Mouse (Mus musculus): Measurements from ENCODE around the gene Gm45837. TPM values are rescaled to one million over a fixed set of nuclear protein-coding genes. Genes with fewer than 3 reads are reported as not detected.
A peak's percentile ranks its signal among the peaks of the same experiment; 100 is the strongest.

Gene Gm45837
- polyA plus RNA-seq, 1 experiment = 0.55 TPM

DNA sequence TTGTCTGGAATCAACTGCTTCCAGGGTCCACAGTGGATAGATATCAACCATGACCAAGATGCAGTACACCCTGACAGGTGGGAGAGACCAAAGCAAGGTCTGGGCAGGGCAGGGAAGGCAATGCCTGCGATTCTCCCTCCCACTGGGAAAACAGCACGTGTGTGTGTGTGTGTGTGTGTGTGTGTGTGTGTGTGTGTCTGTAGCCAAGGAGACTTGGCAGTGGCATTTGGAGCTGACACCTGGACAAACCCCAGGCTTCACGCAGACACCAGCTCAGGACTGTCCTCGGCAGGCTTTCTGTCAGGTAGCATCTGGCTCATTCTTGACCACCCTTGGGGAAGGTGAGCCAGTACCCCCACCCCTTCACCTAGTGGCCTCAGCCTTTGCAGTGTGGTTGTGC lies 69.2 kb downstream of the Gm45837 start:
- Histone ChIP-seq H3K4me3 (no peak overlapping the region), H3K27me3 (ENCODE audit: control insufficient read depth, insufficient read depth, insufficient read length) (no peaks in the 10 kb centered on the region), H3K4me2 (ENCODE audit: low read depth) (no peak overlapping the region), H3ac (ENCODE audit: control insufficient read depth, insufficient read length) (no peak overlapping the region), H3K36me3 (ENCODE audit: control insufficient read depth, insufficient read depth) (no peaks in the 10 kb centered on the region), H3K79me2 (ENCODE audit: control insufficient read depth, insufficient read depth) (no peaks in the 10 kb centered on the region)
- TF ChIP-seq MYOD1 (IDR thresholded peaks at IDR 0.05; ENCODE audit: control insufficient read depth in 1 of 3, insufficient read length in 2 of 3, low read depth in 2 of 3) = no peak
- no peak for TF ChIP-seq POLR2AphosphoS2 (IDR thresholded peaks at IDR 0.05; ENCODE audit: insufficient read length, low read depth)
- no peak for TF ChIP-seq POLR2A (IDR thresholded peaks at IDR 0.05; ENCODE audit: insufficient read length, low read depth)
- TF ChIP-seq TCF12 (IDR thresholded peaks at IDR 0.05; ENCODE audit: insufficient read depth, poor library complexity, severe bottlenecking) = no peak
- no peak for TF ChIP-seq E2F4 (IDR thresholded peaks at IDR 0.05; ENCODE audit: insufficient read depth)
- TF ChIP-seq SRF (IDR thresholded peaks at IDR 0.05; ENCODE audit: control insufficient read depth, insufficient read length, low read depth) = no peak
- no peak for TF ChIP-seq CEBPB (IDR thresholded peaks at IDR 0.05; ENCODE audit: insufficient read depth, poor library complexity, severe bottlenecking)
- TF ChIP-seq MYOG (IDR thresholded peaks at IDR 0.05; ENCODE audit: control insufficient read depth in 1 of 3, insufficient read depth in 1 of 3, insufficient read length in 2 of 3, low read depth in 2 of 3) = no peak
- TF ChIP-seq REST (IDR thresholded peaks at IDR 0.05; ENCODE audit: insufficient read depth, insufficient read length) = no peak
- no peak for TF ChIP-seq TCF3 (IDR thresholded peaks at IDR 0.05; ENCODE audit: insufficient read length, low read depth)
- TF ChIP-seq USF1 (IDR thresholded peaks at IDR 0.05; ENCODE audit: low read depth) = no peak
- TF ChIP-seq MAX (IDR thresholded peaks at IDR 0.05; ENCODE audit: low read depth) = no peak

- H3K4me3 ChIP-seq = no peak overlapping the region
- H3ac ChIP-seq (ENCODE audit: control insufficient read depth, insufficient read length) = no peak overlapping the region
- H3K36me3 ChIP-seq (ENCODE audit: control insufficient read depth, insufficient read depth) = no peaks in the 10 kb centered on the region
- H3K79me2 ChIP-seq (ENCODE audit: control insufficient read depth, insufficient read depth) = no peaks in the 10 kb centered on the region
- H3K27me3 ChIP-seq (ENCODE audit: control insufficient read depth, insufficient read depth, insufficient read length) = no peaks in the 10 kb centered on the region
- TF ChIP-seq POLR2AphosphoS2 (IDR thresholded peaks at IDR 0.05; ENCODE audit: insufficient read length, low read depth) (no peak), POLR2A (IDR thresholded peaks at IDR 0.05; ENCODE audit: insufficient read length, low read depth) (no peak), TCF12 (IDR thresholded peaks at IDR 0.05; ENCODE audit: insufficient read depth, poor library complexity, severe bottlenecking) (no peak), USF1 (IDR thresholded peaks at IDR 0.05; ENCODE audit: low read depth) (no peak), MAX (IDR thresholded peaks at IDR 0.05; ENCODE audit: low read depth) (no peak), TCF3 (IDR thresholded peaks at IDR 0.05; ENCODE audit: insufficient read length, low read depth) (no peak), REST (IDR thresholded peaks at IDR 0.05; ENCODE audit: insufficient read depth, insufficient read length) (no peak), MYOD1 (IDR thresholded peaks at IDR 0.05; ENCODE audit: control insufficient read depth in 1 of 3, insufficient read length in 2 of 3, low read depth in 2 of 3) (no peak), SRF (IDR thresholded peaks at IDR 0.05; ENCODE audit: control insufficient read depth, insufficient read length, low read depth) (no peak), CEBPB (IDR thresholded peaks at IDR 0.05; ENCODE audit: insufficient read depth, poor library complexity, severe bottlenecking) (no peak), E2F4 (IDR thresholded peaks at IDR 0.05; ENCODE audit: insufficient read depth) (no peak), MYOG (IDR thresholded peaks at IDR 0.05; ENCODE audit: control insufficient read depth in 1 of 3, insufficient read depth in 1 of 3, insufficient read length in 2 of 3, low read depth in 2 of 3) (no peak)
- H3K4me2 ChIP-seq (ENCODE audit: low read depth) = no peak overlapping the region
Observed at GRCm38 (mm10) chr7:101480671-101481070, 70.0 kb downstream of the Gm45837 start.

DNA sequence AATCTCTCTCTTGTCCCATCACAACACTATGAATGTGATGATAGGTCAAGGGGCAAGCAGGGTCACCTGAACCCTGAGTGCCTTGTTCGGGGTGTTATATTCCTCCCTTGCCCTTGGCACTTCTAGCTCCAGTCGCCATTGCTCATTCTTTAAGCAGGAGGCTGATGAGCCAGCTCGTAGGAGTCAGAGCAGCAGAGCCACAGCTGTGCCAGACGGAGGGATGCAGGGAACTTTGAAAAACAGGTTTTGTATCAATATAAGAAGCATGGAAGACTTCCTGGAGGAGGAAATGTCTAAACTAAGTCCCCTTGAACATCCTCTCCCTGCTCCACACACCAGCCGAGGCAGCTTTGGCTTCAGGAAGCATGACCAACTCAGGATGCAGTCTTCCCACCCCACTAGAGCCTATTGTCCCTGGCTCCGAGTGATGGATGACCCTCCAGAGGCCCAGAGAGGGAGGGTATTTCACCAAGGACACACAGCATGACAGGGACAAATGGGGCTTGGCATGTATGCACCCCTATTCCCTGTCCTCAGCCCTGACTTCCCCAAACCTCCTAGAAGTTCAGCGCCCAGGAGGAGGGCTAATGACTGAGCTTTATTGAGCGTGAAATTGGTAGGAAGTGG lies 71.3 kb downstream of the Gm45837 start:
- Histone ChIP-seq H3K79me2 (ENCODE audit: control insufficient read depth, insufficient read depth) (no peaks in the 10 kb centered on the region), H3ac (ENCODE audit: control insufficient read depth, insufficient read length) (no peak overlapping the region), H3K27me3 (ENCODE audit: control insufficient read depth, insufficient read depth, insufficient read length) (no peaks in the 10 kb centered on the region), H3K4me3 (no peak overlapping the region), H3K36me3 (ENCODE audit: control insufficient read depth, insufficient read depth) (no peaks in the 10 kb centered on the region), H3K4me2 (ENCODE audit: low read depth) (no peak overlapping the region)
- TF ChIP-seq REST (IDR thresholded peaks at IDR 0.05; ENCODE audit: insufficient read depth, insufficient read length) (no peak), SRF (IDR thresholded peaks at IDR 0.05; ENCODE audit: control insufficient read depth, insufficient read length, low read depth) (no peak)

DNA sequence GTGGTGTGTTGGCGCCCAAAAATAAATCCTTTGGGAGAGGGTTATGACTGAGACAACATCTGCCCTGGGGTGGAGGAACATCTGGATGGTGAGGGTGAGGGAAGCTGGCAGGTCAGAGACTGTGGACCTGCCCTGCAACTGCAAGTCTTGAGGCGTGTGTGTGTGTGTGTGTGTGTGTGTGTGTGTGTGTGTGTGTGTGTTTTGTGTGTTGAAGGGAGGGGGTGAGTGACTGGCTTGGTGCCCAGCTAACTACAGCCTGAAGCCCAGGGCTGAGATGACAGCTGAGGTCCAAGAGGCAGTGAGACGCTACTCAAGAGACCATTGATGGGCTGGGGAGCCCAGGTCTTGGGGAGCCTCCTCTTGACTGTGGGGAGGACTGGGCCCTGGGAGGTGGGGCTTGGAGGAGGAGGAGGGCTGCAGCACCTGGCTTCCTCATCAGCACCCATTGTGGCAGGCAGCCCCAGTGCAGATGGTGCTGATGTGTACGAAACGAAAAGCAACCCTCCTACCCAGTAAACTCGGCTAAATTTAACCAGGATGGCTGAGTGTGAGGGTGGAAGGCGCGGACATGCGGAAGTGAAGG lies 71.9 kb downstream of the Gm45837 start:
- TF ChIP-seq MYOD1 (IDR thresholded peaks at IDR 0.05; ENCODE audit: control insufficient read depth in 1 of 3, insufficient read length in 2 of 3, low read depth in 2 of 3) = peak in 1 of 3 experiments; percentile 50
- peak in 1 of 3 experiments; percentile 5 for TF ChIP-seq MYOG (IDR thresholded peaks at IDR 0.05; ENCODE audit: control insufficient read depth in 1 of 3, insufficient read depth in 1 of 3, insufficient read length in 2 of 3, low read depth in 2 of 3)
- TF ChIP-seq E2F4 (IDR thresholded peaks at IDR 0.05; ENCODE audit: insufficient read depth) = no peak
- no peaks in the 10 kb centered on the region for H3K27me3 ChIP-seq (ENCODE audit: control insufficient read depth, insufficient read depth, insufficient read length)
- no peaks in the 10 kb centered on the region for H3K79me2 ChIP-seq (ENCODE audit: control insufficient read depth, insufficient read depth)
- no peaks in the 10 kb centered on the region for H3K36me3 ChIP-seq (ENCODE audit: control insufficient read depth, insufficient read depth)
- H3ac ChIP-seq (ENCODE audit: control insufficient read depth, insufficient read length) = no peak overlapping the region
- no peak overlapping the region for H3K4me3 ChIP-seq
- H3K4me2 ChIP-seq (ENCODE audit: low read depth) = no peak overlapping the region

DNA sequence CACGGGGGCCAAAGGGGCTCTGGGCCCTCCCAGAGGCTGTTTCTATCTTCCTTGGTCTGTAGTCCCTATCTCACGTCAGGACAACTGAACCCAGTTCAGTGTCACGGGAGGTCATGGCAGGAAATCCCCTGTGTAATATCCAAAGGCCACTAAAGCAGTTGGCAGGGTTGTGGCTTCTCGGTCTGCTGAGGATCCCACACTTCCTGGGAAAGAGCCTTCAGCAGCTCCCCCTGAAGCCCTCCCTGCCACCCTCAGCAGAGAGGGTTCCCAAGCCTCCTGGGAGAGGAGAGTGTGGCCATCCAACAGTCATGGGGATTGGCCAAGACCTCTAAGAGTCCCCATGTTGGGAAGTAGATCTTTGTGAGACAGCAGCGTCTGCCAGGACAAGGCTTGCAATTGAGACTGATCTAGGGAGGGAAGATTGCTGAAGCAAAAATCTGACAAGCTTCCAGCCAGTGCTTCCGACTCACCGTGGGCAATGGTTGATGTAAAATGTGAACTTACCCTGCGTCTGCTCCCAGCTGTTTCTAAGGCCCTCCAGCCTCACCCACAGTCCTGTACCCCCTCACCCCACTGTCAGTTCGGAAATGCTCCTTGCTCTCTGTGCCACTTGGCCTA lies 72.9 kb downstream of the Gm45837 start:
- Histone ChIP-seq H3ac (ENCODE audit: control insufficient read depth, insufficient read length) (no peak overlapping the region), H3K4me3 (no peak overlapping the region), H3K27me3 (ENCODE audit: control insufficient read depth, insufficient read depth, insufficient read length) (no peaks in the 10 kb centered on the region), H3K79me2 (ENCODE audit: control insufficient read depth, insufficient read depth) (no peaks in the 10 kb centered on the region), H3K4me2 (ENCODE audit: low read depth) (no peak overlapping the region), H3K36me3 (ENCODE audit: control insufficient read depth, insufficient read depth) (no peaks in the 10 kb centered on the region)
- TF ChIP-seq MYOG (IDR thresholded peaks at IDR 0.05; ENCODE audit: control insufficient read depth in 1 of 3, insufficient read depth in 1 of 3, insufficient read length in 2 of 3, low read depth in 2 of 3) (no peak), TCF3 (IDR thresholded peaks at IDR 0.05; ENCODE audit: insufficient read length, low read depth) (no peak), USF1 (IDR thresholded peaks at IDR 0.05; ENCODE audit: low read depth) (no peak), REST (IDR thresholded peaks at IDR 0.05; ENCODE audit: insufficient read depth, insufficient read length) (no peak), SRF (IDR thresholded peaks at IDR 0.05; ENCODE audit: control insufficient read depth, insufficient read length, low read depth) (no peak), MAX (IDR thresholded peaks at IDR 0.05; ENCODE audit: low read depth) (no peak), POLR2A (IDR thresholded peaks at IDR 0.05; ENCODE audit: insufficient read length, low read depth) (no peak), CEBPB (IDR thresholded peaks at IDR 0.05; ENCODE audit: insufficient read depth, poor library complexity, severe bottlenecking) (no peak), POLR2AphosphoS2 (IDR thresholded peaks at IDR 0.05; ENCODE audit: insufficient read length, low read depth) (no peak), E2F4 (IDR thresholded peaks at IDR 0.05; ENCODE audit: insufficient read depth) (no peak), TCF12 (IDR thresholded peaks at IDR 0.05; ENCODE audit: insufficient read depth, poor library complexity, severe bottlenecking) (no peak), MYOD1 (IDR thresholded peaks at IDR 0.05; ENCODE audit: control insufficient read depth in 1 of 3, insufficient read length in 2 of 3, low read depth in 2 of 3) (no peak)
